Mouse (Mus musculus) E14TG2a.4 (cell line): Measurements from ENCODE around the gene Xrcc4.

Source experiments
- CTCF ChIP-seq: conservative IDR thresholded peaks from 2 replicates; pipeline ENCODE4 v1.5.1; 2014; ENCODE audit warnings: low read length
- POU5F1 ChIP-seq: IDR thresholded peaks from 2 replicates; pipeline ENCODE4 v1.6.1; 2014; ENCODE audit warnings: low read length, borderline replicate concordance

DNA sequence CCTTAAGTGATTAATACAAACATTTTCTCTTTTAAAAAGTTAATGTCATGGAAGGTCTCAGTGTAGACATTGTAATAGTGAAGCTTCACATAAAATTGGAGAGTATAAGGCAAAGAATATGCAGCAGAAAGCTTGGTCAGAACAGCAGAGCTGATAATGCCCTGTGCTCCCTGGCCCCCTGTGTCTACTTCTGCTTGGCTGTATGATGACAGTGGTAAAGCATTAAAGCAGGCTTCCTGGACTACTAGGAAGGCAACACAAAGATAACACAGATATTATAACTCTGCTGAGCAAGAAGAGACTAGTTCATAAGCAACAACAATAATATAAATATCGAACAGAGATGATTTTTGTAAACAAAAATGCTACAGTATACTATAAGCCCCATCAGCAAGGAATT lies 199.2 kb downstream of the Xrcc4 start:
- no peak for TF ChIP-seq CTCF
- TF ChIP-seq POU5F1: no peak
